Mouse (Mus musculus): ENCODE measurements around the gene Tubd1. TPM values are rescaled to one million over a fixed set of nuclear protein-coding genes. Genes with fewer than 3 reads are reported as not detected.

Tubd1 gene
- total RNA-seq, 2 experiments from 2014 or later, result 5.0 to 5.2 TPM

GRCm38 (mm10) chr11:86583313-86583825 lies 38.6 kb downstream of the Tubd1 start:
- no peak for DNase-seq (ENCODE audit: low spot score in 2 of 2)

GRCm38 (mm10) chr11:86583990-86584897 lies 39.5 kb downstream of the Tubd1 start:
- DNase-seq (ENCODE audit: low spot score in 2 of 2), result no peak

DNA sequence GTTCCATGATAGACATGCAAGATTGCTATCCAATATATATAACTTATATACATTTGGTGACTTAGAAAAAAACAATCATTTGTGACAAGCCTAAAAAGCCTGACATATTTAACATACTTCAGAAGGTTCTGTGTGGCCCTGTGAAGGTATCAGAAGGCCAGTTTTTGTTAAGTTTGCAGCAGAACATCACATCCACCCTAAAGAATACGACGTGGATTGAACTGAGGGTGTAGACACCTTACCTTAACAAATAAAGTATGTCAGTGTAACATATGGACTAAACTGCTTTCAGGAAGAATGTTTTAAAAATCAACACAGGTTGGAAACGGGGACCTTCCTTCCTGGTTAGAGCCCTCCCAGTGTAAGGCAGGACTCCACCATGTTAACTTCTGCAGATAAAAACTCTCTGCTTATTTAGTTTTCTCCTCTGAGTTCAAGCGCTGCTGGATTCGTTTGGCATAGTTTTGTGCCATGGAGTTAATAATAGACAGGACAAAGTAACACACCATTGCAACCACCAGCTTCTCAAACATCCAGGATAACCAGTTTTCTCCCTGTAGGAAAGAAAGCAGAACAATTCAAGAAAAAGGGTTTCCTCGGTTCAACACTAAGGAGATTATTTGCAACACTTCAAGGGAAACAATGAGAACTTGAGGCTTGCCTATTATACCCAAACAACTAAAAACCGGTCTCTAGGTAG lies 40.3 kb downstream of the Tubd1 start:
- DNase-seq (ENCODE audit: low spot score in 2 of 2), result no peak

DNA sequence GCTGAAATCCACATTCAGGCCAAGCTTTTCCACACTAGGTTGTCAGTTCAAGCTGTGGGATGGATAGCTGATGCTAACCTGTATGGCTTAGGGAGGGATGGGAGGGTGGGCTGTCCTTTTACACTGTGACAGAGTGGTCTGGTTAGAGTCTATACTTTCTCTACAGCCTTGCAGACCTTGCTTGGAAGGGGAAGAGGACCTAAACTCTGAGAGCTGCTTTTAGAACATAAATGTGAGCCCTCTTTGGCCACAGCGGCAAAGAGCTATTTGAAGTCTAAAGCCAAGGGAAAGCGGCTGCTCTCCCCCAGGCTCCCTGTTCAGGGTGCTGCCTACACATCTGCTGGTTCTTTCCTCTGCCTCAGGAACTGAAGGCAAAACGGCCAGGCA lies 40.8 kb downstream of the Tubd1 start:
- no peak for DNase-seq (ENCODE audit: low spot score in 2 of 2)

GRCm38 (mm10) chr11:86586177-86586867 lies 41.5 kb downstream of the Tubd1 start:
- DNase-seq (ENCODE audit: low spot score in 2 of 2), result no peak

DNA sequence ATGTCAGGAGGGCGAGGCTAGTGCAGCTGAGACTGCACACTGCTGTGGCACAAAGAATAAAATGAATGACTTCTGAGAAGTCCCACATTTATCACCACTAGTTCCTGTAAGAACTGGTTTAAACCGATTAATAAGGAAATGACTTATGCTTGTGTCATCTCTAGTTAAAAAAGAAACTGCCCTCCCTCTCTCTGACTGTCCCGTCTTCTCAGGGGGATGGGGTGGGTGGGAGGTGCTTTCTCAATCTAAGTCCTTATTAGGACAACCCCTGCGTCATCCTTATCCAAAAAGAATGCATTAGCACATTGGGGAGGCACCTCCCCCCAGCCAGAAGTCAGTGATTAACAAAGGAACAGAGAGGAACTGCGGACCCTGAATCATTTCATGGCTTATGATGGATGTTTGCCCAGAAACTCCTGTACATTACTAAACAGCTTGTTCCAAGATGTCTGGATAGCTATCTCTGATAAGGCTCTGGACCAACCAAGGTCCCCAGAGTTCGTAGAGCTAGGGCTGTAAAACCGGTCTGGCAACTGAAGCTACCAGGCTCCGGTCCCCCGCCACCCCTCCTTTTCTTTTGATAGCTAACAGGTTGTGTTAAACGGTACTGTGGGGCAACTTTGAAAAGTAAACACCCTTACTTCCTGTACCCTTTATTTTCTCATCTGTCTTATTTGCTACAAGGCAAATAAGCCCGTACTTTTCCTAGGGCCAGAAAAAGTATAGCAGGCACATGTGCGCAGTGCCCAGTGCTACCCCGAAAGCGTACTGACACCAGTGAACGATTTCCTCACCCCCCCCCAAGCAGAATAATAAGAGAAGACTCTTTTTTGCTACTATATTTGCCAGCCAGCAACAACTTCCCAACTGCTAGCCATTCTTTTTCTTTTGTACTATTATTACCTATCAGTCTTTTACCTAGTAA lies 42.3 kb downstream of the Tubd1 start:
- peak in 1 of 2 experiments; percentile 19 for DNase-seq (ENCODE audit: low spot score in 2 of 2)

GRCm38 (mm10) chr11:86587830-86588229 lies 43.0 kb downstream of the Tubd1 start:
- DNase-seq (ENCODE audit: low spot score in 2 of 2), result no peak

GRCm38 (mm10) chr11:86588583-86589298 lies 44.0 kb downstream of the Tubd1 start:
- no peak for DNase-seq (ENCODE audit: low spot score in 2 of 2)

DNA sequence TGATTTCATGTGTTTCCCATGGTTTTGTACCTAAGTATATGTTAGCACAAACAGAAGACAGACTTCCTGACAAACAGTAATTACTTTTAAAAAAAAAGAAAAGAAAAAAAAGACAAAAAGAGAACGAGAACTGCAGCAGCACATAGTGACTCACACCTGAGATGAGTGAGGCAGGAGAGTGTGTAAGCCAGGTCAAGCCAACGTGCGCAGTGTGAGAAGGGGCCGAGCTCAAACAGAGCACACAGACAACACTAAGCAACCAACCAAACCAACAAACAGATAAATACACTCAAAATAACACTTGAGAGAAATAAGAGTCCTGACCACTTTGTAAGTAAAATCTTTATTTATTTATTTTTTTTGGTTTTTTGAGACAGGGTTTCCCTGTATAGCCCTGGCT lies 45.3 kb downstream of the Tubd1 start:
- DNase-seq (ENCODE audit: low spot score in 2 of 2), result no peak

- DNase-seq (ENCODE audit: low spot score in 2 of 2), result no peak
These were observed 45.8 kb downstream of the Tubd1 start for GRCm38 (mm10) chr11:86590579-86590978.

GRCm38 (mm10) chr11:86591301-86591845 lies 46.6 kb downstream of the Tubd1 start:
- no peak for DNase-seq (ENCODE audit: low spot score in 2 of 2)

GRCm38 (mm10) chr11:86591931-86592616 lies 47.3 kb downstream of the Tubd1 start:
- DNase-seq (ENCODE audit: low spot score in 2 of 2), result no peak

DNA sequence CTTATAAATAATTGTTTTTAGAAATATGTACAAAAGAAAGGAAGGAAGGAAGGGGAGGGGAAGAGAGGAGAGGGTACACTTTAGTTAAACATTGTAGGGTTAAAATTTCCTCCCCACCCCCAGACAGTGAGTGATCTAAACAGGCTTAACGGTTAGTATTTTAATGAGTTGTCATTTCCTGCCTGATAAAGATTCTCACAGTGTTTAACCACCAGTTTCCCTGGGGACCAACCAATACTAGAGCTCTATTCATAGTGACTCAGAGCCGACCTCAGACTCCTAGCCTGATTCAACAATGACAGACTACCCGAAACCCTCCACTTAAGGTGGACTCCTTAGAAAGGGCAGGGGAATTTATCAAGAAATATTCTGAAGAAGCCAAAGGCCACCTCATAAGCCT lies 48.2 kb downstream of the Tubd1 start:
- DNase-seq (ENCODE audit: low spot score in 2 of 2), result no peak

- no peak for DNase-seq (ENCODE audit: low spot score in 2 of 2)
These were observed 48.7 kb downstream of the Tubd1 start for GRCm38 (mm10) chr11:86593443-86593842.

DNA sequence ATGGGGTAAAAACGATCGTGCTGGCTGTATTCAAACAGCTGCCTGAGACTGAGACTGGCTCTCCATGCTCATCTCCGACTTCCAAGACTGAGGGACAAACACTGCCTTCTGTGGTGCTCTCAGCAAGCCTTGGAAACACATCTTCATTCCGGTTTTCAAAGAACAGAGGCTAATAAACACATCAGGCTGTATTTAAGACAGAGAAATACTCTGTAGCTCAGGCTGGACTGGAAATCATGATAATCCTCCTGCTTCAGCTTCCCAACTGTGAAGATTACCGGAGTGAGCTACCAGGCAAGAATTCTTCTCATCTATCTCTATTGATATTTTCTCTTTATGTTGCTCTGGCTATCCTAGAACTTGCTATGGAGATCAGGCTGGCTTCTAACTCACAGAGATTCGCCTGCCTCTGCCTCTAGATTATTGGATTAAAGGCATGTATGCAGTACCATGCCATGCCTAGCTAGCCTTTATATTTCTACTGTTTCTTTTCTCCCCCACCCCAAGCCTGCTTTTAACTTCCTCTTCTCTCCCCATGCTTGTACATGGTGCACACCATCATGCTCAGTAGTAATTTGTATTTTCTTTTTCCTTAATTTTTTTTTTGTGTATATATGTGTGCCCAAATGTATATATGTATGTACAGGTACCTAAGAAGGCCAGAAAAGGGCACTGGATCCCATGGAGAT lies 49.5 kb downstream of the Tubd1 start:
- DNase-seq (ENCODE audit: low spot score in 2 of 2), result no peak

DNA sequence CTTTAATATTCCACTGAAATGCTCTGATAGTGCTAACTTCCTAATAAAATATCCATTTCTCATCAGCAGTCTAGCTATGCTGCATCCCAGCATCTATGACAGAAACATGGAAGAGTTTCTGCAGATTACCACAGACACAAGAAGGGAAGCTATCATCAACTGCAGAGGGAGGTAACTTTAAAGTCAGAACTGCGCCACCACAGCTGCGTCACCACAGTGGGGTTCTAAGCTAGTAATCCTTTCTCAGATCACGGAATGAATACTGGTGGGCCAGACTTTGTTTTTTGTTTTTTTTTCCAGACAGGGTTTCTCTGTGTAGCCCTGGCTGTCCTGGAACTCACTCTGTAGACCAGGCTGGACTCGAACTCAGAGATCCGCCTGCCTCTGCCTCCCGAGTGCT lies 50.6 kb downstream of the Tubd1 start:
- no peak for DNase-seq (ENCODE audit: low spot score in 2 of 2)

- DNase-seq (ENCODE audit: low spot score in 2 of 2), result peak in 1 of 2 experiments; percentile 19
These were observed 51.6 kb downstream of the Tubd1 start for GRCm38 (mm10) chr11:86596187-86596960.

DNA sequence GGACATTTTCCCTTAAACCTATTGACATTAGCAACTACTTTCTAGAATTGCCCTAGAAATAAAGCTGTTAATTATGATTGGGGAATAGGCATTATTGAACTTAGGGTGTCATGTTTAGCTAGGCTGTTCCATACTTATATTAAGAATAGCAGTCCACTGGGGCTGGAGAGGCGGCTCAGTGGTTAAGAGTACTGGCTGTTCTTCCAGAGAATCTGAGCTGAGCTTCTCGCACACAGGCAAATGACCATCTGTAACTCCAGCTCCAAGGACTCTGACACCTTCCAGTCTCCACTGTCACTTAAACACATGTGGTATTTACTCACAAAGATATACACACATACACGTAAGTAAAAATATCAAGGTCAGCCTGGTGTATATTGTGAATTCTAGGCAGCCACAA lies 52.2 kb downstream of the Tubd1 start:
- no peak for DNase-seq (ENCODE audit: low spot score in 2 of 2)
